Mouse (Mus musculus) hindlimb bud, embryonic 11.5 days (tissue): ENCODE measurements at regions not wholly inside any gene's neighbourhood (a gene's known extent, or its start where the extent isn't known, plus 50 kb on each side); places are given as distances from the start of the nearest gene placed in this dataset.
"Not testable (repeated sequence)": the region's sequence is repeated elsewhere in the genome, so short reads cannot be mapped to it uniquely, and the experiment has no call there.

Experiments used
- DNase-seq: peaks from one replicate; pipeline ENCODE4 v3.0.0-alpha.2; 2012; ENCODE audit warnings: low read depth, low spot score; ENCODE audit errors: extremely low spot score

DNA sequence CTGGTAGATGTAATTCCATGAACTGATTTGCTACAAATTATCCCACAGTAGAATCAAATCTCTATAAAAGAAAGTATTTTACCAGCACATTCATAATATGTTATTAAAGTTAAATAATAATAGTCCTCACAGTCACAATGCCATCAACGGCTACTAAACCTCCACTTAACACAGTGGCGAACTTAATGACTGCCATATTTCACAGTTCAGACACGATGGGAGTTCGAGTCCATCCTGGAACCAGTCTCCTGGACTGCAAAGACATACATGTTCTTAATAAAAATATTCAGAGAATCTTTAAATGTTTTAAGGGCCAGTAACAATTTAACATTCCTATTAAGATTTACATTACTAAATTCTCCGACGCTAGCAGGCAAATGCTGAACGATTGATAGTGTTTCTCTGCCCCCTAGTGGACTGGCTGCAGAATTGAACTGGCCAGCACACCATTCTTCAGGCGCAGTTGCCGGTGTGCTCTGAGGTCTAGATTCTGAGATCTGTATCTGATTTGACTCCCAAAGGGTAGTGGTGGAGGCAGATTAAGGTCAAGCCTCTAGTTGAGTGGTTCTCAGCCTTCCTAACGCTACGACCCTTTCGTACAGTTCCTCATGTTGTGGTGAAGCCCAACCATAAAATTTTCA lies 182.3 kb downstream of the Csl start:
- DNase-seq: no peak

GRCm38 (mm10) chr10:99578366-99578765 lies 181.1 kb downstream of the Csl start:
- no peak for DNase-seq

- no peak for DNase-seq
Measured at GRCm38 (mm10) chr10:99580191-99580590, 179.3 kb downstream of the Csl start.

DNA sequence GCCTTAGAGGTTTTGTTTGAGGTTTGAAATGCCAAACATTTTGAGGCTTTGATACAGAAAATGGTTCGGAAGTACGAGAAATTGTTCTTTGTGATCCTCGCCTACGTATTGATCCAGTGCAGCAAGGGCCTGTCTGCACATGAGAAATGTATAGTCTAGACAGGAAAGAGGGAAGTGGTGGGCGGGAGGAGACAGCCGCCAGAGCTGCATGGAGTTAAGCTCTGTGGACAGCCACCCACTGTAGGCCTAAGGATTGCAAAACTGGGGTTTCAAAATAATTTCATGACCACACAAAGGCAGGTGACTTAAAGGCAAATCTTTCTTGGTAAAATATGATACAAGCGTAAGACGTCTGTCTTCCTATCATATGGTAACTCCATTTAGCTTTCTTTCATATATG lies 178.4 kb downstream of the Csl start:
- no peak for DNase-seq

DNA sequence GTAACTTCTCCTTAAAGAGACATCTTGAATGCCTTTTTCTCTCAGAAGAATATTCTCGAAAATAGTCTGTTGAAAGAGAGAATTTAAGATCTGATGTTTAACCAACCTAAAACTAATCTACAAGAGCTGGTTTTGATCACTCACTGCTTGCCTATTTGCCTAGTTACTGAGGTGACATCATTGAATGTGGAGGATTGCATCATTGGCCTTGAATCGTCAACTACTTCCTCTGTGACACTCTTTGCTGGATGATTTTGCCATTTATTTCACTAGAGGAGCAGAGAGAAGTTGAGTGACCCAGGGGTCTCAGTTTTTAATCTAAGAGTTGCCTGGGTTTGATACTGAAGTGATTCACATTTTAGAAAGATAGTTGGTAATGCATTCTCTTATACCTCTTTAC lies 174.6 kb downstream of the Csl start:
- no peak for DNase-seq

DNA sequence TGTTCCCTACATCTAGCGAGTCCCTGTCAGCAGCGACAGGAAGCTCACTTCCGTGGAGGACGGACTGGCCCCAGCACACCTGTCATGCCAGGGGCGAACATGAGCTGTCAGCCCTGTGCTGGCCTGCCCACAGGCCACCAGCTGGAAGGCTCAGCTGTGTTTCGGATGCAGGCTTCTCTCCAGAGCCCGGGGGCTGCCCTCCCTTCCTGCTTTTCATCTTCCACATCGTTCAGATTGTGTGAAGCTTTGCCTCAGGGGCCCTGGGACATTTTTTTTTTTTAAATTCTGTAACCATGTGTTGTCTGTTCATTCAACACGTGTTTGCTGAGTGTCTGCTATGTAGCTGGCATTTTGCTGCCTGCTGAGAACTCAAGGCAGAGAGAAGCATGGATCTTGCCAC lies 167.2 kb downstream of the Csl start:
- no peak for DNase-seq

DNA sequence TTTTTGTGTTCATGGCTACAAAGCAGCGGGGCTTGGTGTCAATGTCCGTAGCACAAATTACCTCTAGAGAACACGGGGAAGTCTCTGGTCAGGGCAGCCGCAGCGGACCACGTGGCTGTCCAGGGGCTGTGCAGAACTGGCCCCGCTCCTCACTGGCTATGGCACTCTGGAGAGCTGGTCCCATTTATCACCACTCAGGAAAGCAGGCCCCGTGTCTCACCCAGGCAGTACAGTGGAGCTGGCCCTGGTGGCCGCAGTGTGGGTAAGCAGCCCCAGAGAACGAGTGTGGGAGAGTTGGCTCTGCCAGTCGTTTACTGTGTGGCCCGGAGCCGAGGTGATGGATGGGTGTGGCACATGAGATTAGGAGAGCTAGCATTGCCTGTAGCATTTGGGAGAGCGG lies 163.8 kb downstream of the Csl start:
- DNase-seq: no peak

GRCm38 (mm10) chr10:99599142-99600120 lies 160.0 kb downstream of the Csl start:
- DNase-seq: not testable (repeated sequence)

- DNase-seq: no peak
Measured at GRCm38 (mm10) chr10:99602331-99602730, 157.1 kb downstream of the Csl start.

GRCm38 (mm10) chr10:99604172-99604571 lies 155.3 kb downstream of the Csl start:
- DNase-seq: no peak

GRCm38 (mm10) chr10:99608477-99608876 lies 151.0 kb downstream of the Csl start:
- no peak for DNase-seq

DNA sequence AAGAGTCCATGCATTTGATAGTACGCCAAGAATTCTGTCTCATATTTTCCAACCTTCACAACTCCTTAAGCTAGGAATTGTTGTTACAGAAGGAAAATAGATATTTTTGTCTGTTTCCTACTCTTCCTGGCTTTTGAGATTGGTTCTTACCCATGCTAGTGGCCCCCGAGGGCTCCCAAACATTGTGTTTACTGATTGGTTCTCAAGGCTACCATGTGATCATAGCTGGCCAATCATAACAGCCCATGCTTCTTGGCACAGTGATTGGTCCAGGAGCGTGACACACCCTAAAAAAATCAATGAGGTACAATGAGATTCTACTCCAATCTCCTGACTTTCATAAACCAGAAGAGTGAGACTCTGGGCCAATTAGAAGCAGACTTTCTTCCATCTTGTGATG lies 150.0 kb downstream of the Csl start:
- DNase-seq: no peak

GRCm38 (mm10) chr10:99610890-99611289 lies 148.6 kb downstream of the Csl start:
- no peak for DNase-seq

DNA sequence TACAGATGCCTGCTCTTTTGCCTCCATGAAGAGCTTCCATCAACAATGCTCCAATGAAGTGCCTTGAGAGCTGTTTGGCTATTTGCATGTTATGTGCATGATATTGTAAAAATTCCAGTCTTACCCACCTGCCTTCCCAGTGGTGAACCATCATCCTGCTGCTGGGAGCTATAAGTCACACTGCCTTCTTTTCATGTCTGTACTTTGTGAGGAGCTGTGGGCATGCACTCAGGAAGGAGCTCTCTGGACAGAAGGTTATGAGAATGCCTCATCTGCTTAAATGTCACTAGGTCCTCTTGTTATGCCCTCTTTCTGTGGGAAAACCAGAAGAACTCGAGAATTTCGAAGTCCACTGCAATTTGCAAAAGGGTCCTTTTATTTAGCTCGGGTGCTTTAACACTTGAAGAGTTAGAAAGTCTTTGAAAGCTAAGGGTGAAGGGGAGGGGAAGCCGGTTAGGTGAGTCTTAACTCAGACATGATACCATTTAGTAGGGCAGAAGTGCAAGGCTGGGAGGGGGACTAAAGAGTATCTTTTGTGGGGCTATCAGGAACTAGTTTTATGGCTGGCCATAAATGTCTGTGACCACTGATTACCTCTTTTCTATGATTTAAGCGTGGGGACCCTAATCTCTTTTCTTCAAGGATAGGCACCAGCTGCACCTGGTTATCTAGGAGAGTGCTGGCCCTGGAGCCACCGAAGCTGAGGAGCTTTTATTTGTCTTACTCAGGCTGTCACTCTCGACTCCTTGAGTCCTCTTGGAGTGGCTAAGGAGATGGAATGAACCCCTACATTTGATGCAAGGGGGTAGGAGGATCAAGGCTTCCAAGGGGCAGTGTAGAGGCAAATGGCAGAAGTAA lies 144.8 kb downstream of the Csl start:
- DNase-seq: no peak

- no peak for DNase-seq
Measured at GRCm38 (mm10) chr10:99615371-99615770, 144.1 kb downstream of the Csl start.

DNA sequence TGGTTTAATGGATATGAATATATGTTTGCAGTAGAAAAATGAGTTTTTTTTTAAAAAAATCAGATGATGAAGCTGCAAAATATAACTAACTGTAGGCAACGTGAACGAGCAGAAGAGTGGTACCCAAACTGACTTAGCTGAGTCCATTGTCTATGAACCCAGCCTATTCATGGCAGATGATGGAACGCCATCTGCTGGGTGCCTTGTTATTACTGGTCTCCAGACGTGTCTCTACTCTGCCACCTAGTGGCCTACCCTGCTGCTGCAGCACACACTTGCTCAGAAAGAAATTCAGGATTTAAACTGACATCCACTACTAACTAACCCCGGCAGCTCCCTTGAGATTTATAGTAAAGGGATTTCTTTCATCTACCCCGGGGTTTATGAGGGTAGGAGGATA lies 143.7 kb downstream of the Csl start:
- DNase-seq: peak; percentile 88

DNA sequence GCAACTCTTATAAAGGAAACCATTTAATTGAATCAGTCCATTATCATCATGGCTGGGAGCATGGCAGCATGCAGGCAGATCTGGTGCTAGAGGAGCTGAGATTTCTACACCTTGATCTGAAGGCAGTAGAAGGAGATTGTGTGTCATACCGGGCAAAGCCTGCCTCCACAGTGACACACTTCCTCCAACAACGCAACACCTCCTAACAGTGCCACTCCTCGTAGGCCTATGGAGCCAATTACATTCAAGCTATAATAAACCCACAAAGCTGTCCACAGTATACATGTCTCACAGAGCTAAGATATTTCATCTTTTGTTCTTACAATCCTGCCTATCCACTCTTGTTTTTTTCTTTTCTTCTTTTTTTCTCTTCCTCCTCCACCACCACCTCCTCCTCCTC lies 141.8 kb downstream of the Csl start:
- no peak for DNase-seq

- DNase-seq: peak; percentile 83
Measured at GRCm38 (mm10) chr10:99619421-99620151, 139.9 kb downstream of the Csl start.

DNA sequence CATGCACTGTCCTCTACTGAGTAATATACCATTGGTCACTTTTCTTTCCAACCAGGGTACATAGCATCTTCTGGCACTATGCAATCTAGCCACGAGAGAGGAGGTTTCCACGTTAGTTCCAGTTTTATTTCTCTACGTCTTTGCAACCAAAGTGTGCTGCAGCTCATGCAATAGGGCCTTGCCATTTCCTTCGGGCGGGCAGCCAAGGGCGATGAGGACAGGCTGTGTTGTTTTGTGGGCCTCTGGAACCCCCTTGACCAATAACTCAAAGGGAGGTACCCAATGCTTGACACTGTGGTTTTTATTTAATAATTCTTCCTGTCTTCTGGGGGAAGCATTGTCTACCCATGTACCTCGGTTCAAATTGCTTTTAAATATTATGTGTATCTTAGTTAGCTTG lies 139.0 kb downstream of the Csl start:
- DNase-seq: no peak

- DNase-seq: no peak
Measured at GRCm38 (mm10) chr10:99627355-99627754, 132.1 kb downstream of the Csl start.
